Mouse (Mus musculus): ENCODE results near the gene Adam19. TPM values are rescaled to one million over a fixed set of nuclear protein-coding genes. Genes with fewer than 3 reads are reported as not detected.
A peak's percentile ranks its signal among the peaks of the same experiment; 100 is the strongest.

The Adam19 gene
- total RNA-seq, 1 experiment from 2014 or later: 0.14 TPM

GRCm38 (mm10) chr11:46125835-46126229 is 70.0 kb downstream of the Adam19 start:
- no peak for ATAC-seq (replicated peaks; ENCODE audit: low read depth, poor library complexity, severe bottlenecking)

GRCm38 (mm10) chr11:46126317-46126716 is 70.5 kb downstream of the Adam19 start:
- ATAC-seq (replicated peaks; ENCODE audit: low read depth, poor library complexity, severe bottlenecking): no peak

- no peak for ATAC-seq (replicated peaks; ENCODE audit: low read depth, poor library complexity, severe bottlenecking)
Observed at GRCm38 (mm10) chr11:46126827-46127410, 71.1 kb downstream of the Adam19 start.

GRCm38 (mm10) chr11:46127621-46128547 is 72.1 kb downstream of the Adam19 start:
- ATAC-seq (replicated peaks; ENCODE audit: low read depth, poor library complexity, severe bottlenecking): peak; percentile 75

- peak; percentile 45 for ATAC-seq (replicated peaks; ENCODE audit: low read depth, poor library complexity, severe bottlenecking)
Observed at GRCm38 (mm10) chr11:46128548-46128945, 72.8 kb downstream of the Adam19 start.

- no peak for ATAC-seq (replicated peaks; ENCODE audit: low read depth, poor library complexity, severe bottlenecking)
Observed at GRCm38 (mm10) chr11:46131022-46131986, 75.5 kb downstream of the Adam19 start.

- no peak for ATAC-seq (replicated peaks; ENCODE audit: low read depth, poor library complexity, severe bottlenecking)
Observed at GRCm38 (mm10) chr11:46134899-46135298, 79.1 kb downstream of the Adam19 start.

- ATAC-seq (replicated peaks; ENCODE audit: low read depth, poor library complexity, severe bottlenecking): no peak
Observed at GRCm38 (mm10) chr11:46143342-46143741, 87.5 kb downstream of the Adam19 start.

- ATAC-seq (replicated peaks; ENCODE audit: low read depth, poor library complexity, severe bottlenecking): no peak
Observed at GRCm38 (mm10) chr11:46145163-46145875, 89.5 kb downstream of the Adam19 start.

GRCm38 (mm10) chr11:46146619-46147018 is 90.8 kb downstream of the Adam19 start:
- ATAC-seq (replicated peaks; ENCODE audit: low read depth, poor library complexity, severe bottlenecking): no peak

- ATAC-seq (replicated peaks; ENCODE audit: low read depth, poor library complexity, severe bottlenecking): no peak
Observed at GRCm38 (mm10) chr11:46156945-46157344, 101.2 kb downstream of the Adam19 start.

GRCm38 (mm10) chr11:46157462-46157861 is 101.7 kb downstream of the Adam19 start:
- no peak for ATAC-seq (replicated peaks; ENCODE audit: low read depth, poor library complexity, severe bottlenecking)

GRCm38 (mm10) chr11:46165866-46166585 is 110.2 kb downstream of the Adam19 start, which contains the start of gene Nipal4:
Gene Nipal4 (minus strand): TSS chr11:46166508.
- ATAC-seq (replicated peaks; ENCODE audit: low read depth, poor library complexity, severe bottlenecking): no peak

GRCm38 (mm10) chr11:46168506-46168905 is 112.7 kb downstream of the Adam19 start:
- ATAC-seq (replicated peaks; ENCODE audit: low read depth, poor library complexity, severe bottlenecking): no peak

GRCm38 (mm10) chr11:46169908-46170307 is 114.1 kb downstream of the Adam19 start:
- ATAC-seq (replicated peaks; ENCODE audit: low read depth, poor library complexity, severe bottlenecking): no peak

GRCm38 (mm10) chr11:46172128-46172527 is 116.3 kb downstream of the Adam19 start:
- ATAC-seq (replicated peaks; ENCODE audit: low read depth, poor library complexity, severe bottlenecking): no peak

- no peak for ATAC-seq (replicated peaks; ENCODE audit: low read depth, poor library complexity, severe bottlenecking)
Observed at GRCm38 (mm10) chr11:46176155-46176554, 120.4 kb downstream of the Adam19 start.

GRCm38 (mm10) chr11:46177246-46178043 is 121.7 kb downstream of the Adam19 start:
- no peak for ATAC-seq (replicated peaks; ENCODE audit: low read depth, poor library complexity, severe bottlenecking)
